Mouse (Mus musculus) v-Abl transformed pro-B cells (cell line): ENCODE data around the gene Uaca.

Experiments
- in situ Hi-C, 2 experiments: fragments of 400-800 bp; cut with MboI; formaldehyde crosslinking; loops; one replicate each; pipeline ENCODE4 v1.15.1; 2025; ENCODE audit not compliant: unreplicated experiment in 2 of 2

The Uaca gene

GRCm38 (mm10) chr9:60794210-60794840 lies at the start of gene Uaca:
Gene Uaca, plus strand, starts transcription at chr9:60794542.
- in situ Hi-C loops = no loop called here

GRCm38 (mm10) chr9:60744971-60745370 lies 49.4 kb upstream of the Uaca start:
- in situ Hi-C loops = no loop called here

GRCm38 (mm10) chr9:60746561-60746960 lies 47.8 kb upstream of the Uaca start:
- in situ Hi-C loops = no loop called here

GRCm38 (mm10) chr9:60747672-60748071 lies 46.7 kb upstream of the Uaca start:
- in situ Hi-C loops = no loop called here

GRCm38 (mm10) chr9:60748191-60748590 lies 46.2 kb upstream of the Uaca start:
- in situ Hi-C loops = no loop called here

- in situ Hi-C loops = no loop called here
These were observed 45.2 kb upstream of the Uaca start for GRCm38 (mm10) chr9:60749105-60749504.

GRCm38 (mm10) chr9:60751098-60751497 lies 43.2 kb upstream of the Uaca start:
- in situ Hi-C loops = loop anchor here in 1 of 2 experiments (10.0 kb wide), 1 partner anchor 1144 kb away; no protein-coding TSS in a partner anchor

- in situ Hi-C loops = loop anchor here in 1 of 2 experiments (10.0 kb wide), 1 partner anchor 1143 kb away; no protein-coding TSS in a partner anchor
These were observed 42.4 kb upstream of the Uaca start for GRCm38 (mm10) chr9:60751971-60752370.

- in situ Hi-C loops = loop anchor here in 1 of 2 experiments (10.0 kb wide), 1 partner anchor 1142 kb away; no protein-coding TSS in a partner anchor
These were observed 41.7 kb upstream of the Uaca start for GRCm38 (mm10) chr9:60752636-60753035.

GRCm38 (mm10) chr9:60756258-60756657 lies 38.1 kb upstream of the Uaca start:
- in situ Hi-C loops = loop anchor here in 1 of 2 experiments (10.0 kb wide), 1 partner anchor 1139 kb away; no protein-coding TSS in a partner anchor

GRCm38 (mm10) chr9:60756866-60757740 lies 37.2 kb upstream of the Uaca start:
- in situ Hi-C loops = loop anchor here in 1 of 2 experiments (10.0 kb wide), 1 partner anchor 1138 kb away; no protein-coding TSS in a partner anchor

GRCm38 (mm10) chr9:60757817-60758216 lies 36.5 kb upstream of the Uaca start:
- in situ Hi-C loops = loop anchor here in 1 of 2 experiments (10.0 kb wide), 1 partner anchor 1137 kb away; no protein-coding TSS in a partner anchor

GRCm38 (mm10) chr9:60759436-60760007 lies 34.8 kb upstream of the Uaca start:
- in situ Hi-C loops = loop anchor here in 1 of 2 experiments (10.0 kb wide), 1 partner anchor 1135 kb away; no protein-coding TSS in a partner anchor

GRCm38 (mm10) chr9:60765181-60765580 lies 29.2 kb upstream of the Uaca start:
- in situ Hi-C loops = no loop called here

- in situ Hi-C loops = no loop called here
These were observed 25.9 kb upstream of the Uaca start for GRCm38 (mm10) chr9:60768393-60768792.

GRCm38 (mm10) chr9:60769711-60770111 lies 24.6 kb upstream of the Uaca start:
- in situ Hi-C loops = no loop called here

- in situ Hi-C loops = no loop called here
These were observed 20.6 kb upstream of the Uaca start for GRCm38 (mm10) chr9:60773713-60774112.

GRCm38 (mm10) chr9:60776899-60777298 lies 17.4 kb upstream of the Uaca start:
- in situ Hi-C loops = no loop called here

GRCm38 (mm10) chr9:60782057-60782789 lies 12.1 kb upstream of the Uaca start:
- in situ Hi-C loops = no loop called here

- in situ Hi-C loops = no loop called here
These were observed 9.3 kb upstream of the Uaca start for GRCm38 (mm10) chr9:60785069-60785468.
